Mouse (Mus musculus): ENCODE results near the gene Fam221a. TPM values are rescaled to one million over a fixed set of nuclear protein-coding genes. Genes with fewer than 3 reads are reported as not detected.
"Not testable (repeated sequence)": the region's sequence is repeated elsewhere in the genome, so short reads cannot be mapped to it uniquely, and the experiment has no call there.

Gene Fam221a
- polyA plus RNA-seq, 1 experiment from 2014 or later, result 6.0 TPM

DNA sequence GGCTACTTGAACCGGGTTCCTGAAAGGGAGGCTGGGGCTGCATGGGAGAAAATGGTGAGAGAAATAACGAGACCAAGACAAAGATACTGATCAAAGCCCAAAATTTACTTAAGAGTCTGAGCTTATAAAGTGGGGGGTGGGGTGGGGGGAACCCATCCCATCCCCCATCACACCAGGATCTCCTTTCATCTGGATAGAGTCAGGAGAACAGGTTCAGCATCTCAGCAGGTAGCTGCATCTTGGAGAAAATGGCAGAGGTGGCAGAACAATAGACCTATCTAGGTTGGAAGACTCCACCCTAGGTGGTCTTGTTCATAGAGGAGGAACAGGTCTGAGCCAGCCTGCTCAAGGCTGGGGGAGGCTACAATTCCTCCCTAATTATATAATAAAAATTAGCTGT lies 45.4 kb downstream of the Fam221a start:
- H3K9me3 ChIP-seq (ENCODE audit: control insufficient read depth, low read length); H3K4me2 ChIP-seq; DNase-seq (ENCODE audit: low spot score, missing footprints); H3K27me3 ChIP-seq (ENCODE audit: control insufficient read depth, insufficient read depth, low read length); H3K4me3 ChIP-seq (ENCODE audit: low read depth, low read length); H3K27ac ChIP-seq (ENCODE audit: low read depth, low read length); H3K36me3 ChIP-seq (ENCODE audit: control insufficient read depth, insufficient read depth, low read length); H3K4me1 ChIP-seq (ENCODE audit: control insufficient read depth, insufficient read depth, low read length); ATAC-seq (ENCODE audit: low FRiP score); H3K9ac ChIP-seq (ENCODE audit: low read length): not testable (repeated sequence)
- 63% methylated on average over 2 of the region's 2 CpGs for WGBS

- Histone ChIP-seq H3K4me2 (no peak overlapping the region), H3K9me3 (ENCODE audit: control insufficient read depth, low read length) (no peaks in the 10 kb centered on the region), H3K9ac (ENCODE audit: low read length) (no peak overlapping the region), H3K36me3 (ENCODE audit: control insufficient read depth, insufficient read depth, low read length) (no peaks in the 10 kb centered on the region), H3K4me1 (ENCODE audit: control insufficient read depth, insufficient read depth, low read length) (no peaks in the 10 kb centered on the region), H3K4me3 (ENCODE audit: low read depth, low read length) (no peak overlapping the region), H3K27ac (ENCODE audit: low read depth, low read length) (no peak overlapping the region), H3K27me3 (ENCODE audit: control insufficient read depth, insufficient read depth, low read length) (no peaks in the 10 kb centered on the region)
- DNase-seq (ENCODE audit: low spot score, missing footprints), result no peak
- ATAC-seq (ENCODE audit: low FRiP score), result no peak
- WGBS, result 87% methylated on average over 1 of the region's 1 CpGs
Measured at GRCm38 (mm10) chr6:49415971-49416370, 48.4 kb downstream of the Fam221a start.

GRCm38 (mm10) chr6:49437306-49437705 lies 69.8 kb downstream of the Fam221a start:
- no peaks in the 10 kb centered on the region for H3K36me3 ChIP-seq (ENCODE audit: control insufficient read depth, insufficient read depth, low read length)
- H3K9ac ChIP-seq (ENCODE audit: low read length), result no peak overlapping the region
- no peaks in the 10 kb centered on the region for H3K9me3 ChIP-seq (ENCODE audit: control insufficient read depth, low read length)
- no peak for ATAC-seq (ENCODE audit: low FRiP score)
- H3K4me3 ChIP-seq (ENCODE audit: low read depth, low read length), result no peak overlapping the region
- H3K4me1 ChIP-seq (ENCODE audit: control insufficient read depth, insufficient read depth, low read length), result no peaks in the 10 kb centered on the region
- H3K27me3 ChIP-seq (ENCODE audit: control insufficient read depth, insufficient read depth, low read length), result no peaks in the 10 kb centered on the region
- H3K27ac ChIP-seq (ENCODE audit: low read depth, low read length), result no peak overlapping the region
- no peak overlapping the region for H3K4me2 ChIP-seq
- WGBS, result 81% methylated on average over 1 of the region's 1 CpGs
- no peak for DNase-seq (ENCODE audit: low spot score, missing footprints)

Other genes starting within 250 kb of the Fam221a start
- gene Igf2bp3, start 152.8 kb upstream of the Fam221a start, polyA plus RNA-seq (2014; fragmentation: Nextera tagmentation; extraction: Ambion mirVana), result 145 and 155 TPM in 2 replicates
- 57.6 and 61.2 TPM in 2 replicates for gene Tra2a, start 103.7 kb upstream of the Fam221a start, polyA plus RNA-seq (2014; fragmentation: Nextera tagmentation; extraction: Ambion mirVana)
- 6.4 and 7.6 TPM in 2 replicates for gene Ccdc126, start 48.5 kb upstream of the Fam221a start, polyA plus RNA-seq (2014; fragmentation: Nextera tagmentation; extraction: Ambion mirVana)
- 0.05 and 0.12 TPM in 2 replicates for gene Stk31, start 27.9 kb downstream of the Fam221a start, polyA plus RNA-seq (2014; fragmentation: Nextera tagmentation; extraction: Ambion mirVana)